Mouse (Mus musculus) intestine, embryonic 16.5 days (tissue): Measurements from ENCODE around the gene Sbk3. TPM values are rescaled to one million over a fixed set of nuclear protein-coding genes. Genes with fewer than 3 reads are reported as not detected.

Experiments used
- ATAC-seq: fragments of 200-750 bp; cut with Nextera tagmentation; 2 replicates; pipeline ENCODE4 v1.8.0; 2017; ENCODE audit warnings: moderate TSS enrichment, moderate library complexity
- H3K27ac ChIP-seq: fragments of 300-500 bp; sonication (generic); 2 replicates; pipeline ENCODE4 v1.5.1; 2014; ENCODE audit warnings: mild to moderate bottlenecking, low read length
- H3K27me3 ChIP-seq: fragments of 300-500 bp; sonication (generic); replicated peaks from 2 replicates; pipeline ENCODE4 v1.6.1; 2014; ENCODE audit warnings: low read length, control low read depth, mixed read lengths; ENCODE audit not compliant: control insufficient read depth, insufficient read depth
- H3K36me3 ChIP-seq: fragments of 300-500 bp; sonication (generic); 2 replicates; pipeline ENCODE4 v1.6.1; 2014; ENCODE audit warnings: low read length, control low read depth; ENCODE audit not compliant: control insufficient read depth, insufficient read depth
- H3K4me1 ChIP-seq: fragments of 300-500 bp; sonication (generic); 2 replicates; pipeline ENCODE4 v1.6.1; 2014; ENCODE audit warnings: low read length, control low read depth, mixed read lengths; ENCODE audit not compliant: control insufficient read depth, insufficient read depth
- H3K4me2 ChIP-seq: fragments of 300-500 bp; sonication (generic); 2 replicates; pipeline ENCODE4 v1.6.1; 2014; ENCODE audit warnings: low read depth, low read length, control low read depth
- H3K4me3 ChIP-seq: fragments of 300-500 bp; sonication (generic); 2 replicates; pipeline ENCODE4 v1.5.1; 2014; ENCODE audit warnings: mild to moderate bottlenecking, low read length
- H3K9ac ChIP-seq: fragments of 300-500 bp; sonication (generic); 2 replicates; pipeline ENCODE4 v1.6.1; 2014; ENCODE audit warnings: low read depth, low read length
- H3K9me3 ChIP-seq: fragments of 300-500 bp; sonication (generic); 2 replicates; pipeline ENCODE4 v1.6.1; 2016; ENCODE audit warnings: low read length, control low read depth; ENCODE audit not compliant: control insufficient read depth
- WGBS: fragments of 180-500 bp; shearing (Covaris S2); extraction: QIAGEN DNeasy Blood & Tissue Kit; methylation state at CpG from one replicate; pipeline ENCODE4 v1.1.7; 2014; 5-methylcytosine and 5-hydroxymethylcytosine counted together
- polyA plus RNA-seq: library from polyadenylated mRNA; unstranded; fragments of >200 nt; fragmentation: Nextera tagmentation; extraction: Ambion mirVana; gene quantifications from 2 replicates; pipeline ENCODE4 v1.2.1, GENCODE M21; 2015

The Sbk3 gene
- polyA plus RNA-seq, 1 experiment from 2014 or later, result not detected

DNA sequence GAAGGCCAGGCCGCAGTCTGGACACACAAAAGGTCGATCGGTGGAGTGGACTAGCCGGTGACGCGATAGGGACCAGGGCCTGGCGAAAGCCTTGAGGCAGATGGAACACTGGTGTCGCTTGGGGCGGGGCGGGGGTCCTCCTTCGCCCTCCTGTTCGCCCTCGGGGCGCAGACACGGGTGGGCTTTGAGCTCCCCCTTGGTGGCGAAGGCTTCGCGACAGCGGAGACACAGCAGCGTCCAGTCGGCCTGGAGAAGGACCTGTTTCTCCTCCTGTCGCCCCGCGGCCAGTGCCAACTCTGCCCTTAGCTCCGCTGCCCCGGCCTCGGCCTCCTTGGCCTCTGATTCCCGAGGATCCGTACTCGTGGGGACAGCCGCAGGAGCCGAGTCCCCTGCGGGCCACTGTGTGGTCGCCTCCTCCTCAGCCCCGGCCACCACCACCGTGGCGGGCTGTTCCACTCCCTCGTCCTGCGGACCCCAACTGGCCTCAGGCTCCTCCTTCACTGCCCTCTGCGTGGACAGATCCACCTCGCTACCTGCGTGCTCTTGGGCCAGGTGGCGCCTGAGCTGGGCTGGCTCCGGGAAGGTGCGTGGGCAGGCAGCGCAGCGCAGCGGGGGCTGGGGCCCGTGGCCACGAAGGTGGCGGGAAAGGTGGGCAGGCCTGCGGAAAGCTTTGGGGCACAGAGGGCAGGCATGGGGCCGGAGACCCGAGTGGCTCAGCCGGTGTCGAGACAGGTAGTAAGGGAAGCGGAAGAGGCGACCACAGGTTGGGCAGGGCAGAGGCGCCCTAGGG is 23.2 kb upstream of the Sbk3 start:
- Histone ChIP-seq H3K4me1 (peaks cover 12% of the 10 kb centered on the region), H3K27me3 (no peaks in the 10 kb centered on the region), H3K9me3 (peaks cover 10% of the 10 kb centered on the region), H3K4me3 (no peak overlapping the region), H3K36me3 (peaks cover 19% of the 10 kb centered on the region), H3K9ac (no peak overlapping the region), H3K4me2 (no peak overlapping the region; the same call in 1 of the 2 replicates), H3K27ac (no peak overlapping the region)
- ATAC-seq, result no peak
- WGBS, result 61% methylated on average over 59 of the region's 59 CpGs

DNA sequence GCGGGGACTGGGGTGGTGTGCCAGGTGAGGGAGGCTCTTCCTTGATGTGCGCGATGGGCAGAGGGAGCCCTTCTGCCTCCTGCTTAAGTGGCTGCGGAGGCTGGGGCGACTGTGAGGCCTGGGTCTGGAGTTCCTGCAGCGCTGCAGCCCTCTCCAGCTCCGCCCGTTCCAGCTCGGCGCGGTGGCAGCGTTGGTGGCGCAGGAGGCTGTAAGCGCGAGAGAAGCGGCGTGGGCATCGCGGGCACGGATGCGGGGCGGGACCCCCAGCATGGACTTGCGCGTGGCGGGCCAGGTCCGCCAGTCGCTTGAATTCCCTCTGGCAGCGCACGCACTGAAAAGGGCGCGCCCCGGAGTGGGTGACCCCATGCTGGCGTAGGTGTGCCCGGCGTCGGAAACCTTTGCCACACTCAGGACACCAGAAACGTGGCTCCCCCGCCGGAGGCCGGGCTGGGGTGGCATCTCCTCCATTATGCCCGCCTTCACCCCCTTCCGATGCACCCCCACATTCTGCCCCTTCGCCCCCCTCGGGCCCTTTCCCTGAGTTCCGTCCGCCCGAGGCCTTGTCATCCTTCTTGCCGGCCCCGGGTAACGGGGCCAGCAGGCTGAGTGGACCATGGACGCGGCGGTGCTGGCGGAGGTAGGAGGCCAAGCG is 22.5 kb upstream of the Sbk3 start:
- no peak for ATAC-seq

DNA sequence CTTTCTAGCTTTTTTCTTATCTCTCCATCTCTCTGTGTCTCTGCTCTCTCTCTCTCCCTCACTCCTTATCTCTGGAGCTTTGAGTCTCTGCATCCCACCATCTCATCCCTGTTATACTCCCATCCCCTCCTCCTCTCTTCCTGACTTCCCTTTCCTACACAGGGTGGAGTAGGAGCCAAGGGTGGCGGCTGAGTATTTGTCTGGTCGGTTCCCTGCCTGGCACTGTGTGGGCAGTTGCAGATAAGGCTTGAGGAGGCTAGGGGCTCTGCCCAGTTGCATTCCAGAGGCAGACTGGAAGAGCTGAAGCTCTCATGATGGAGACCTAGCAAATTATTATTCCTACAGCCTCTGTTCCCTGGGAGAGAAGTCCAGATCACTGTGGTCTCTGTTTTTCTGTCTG is 17.3 kb upstream of the Sbk3 start:
- H3K4me1 ChIP-seq, result no peaks in the 10 kb centered on the region
- peaks cover under 1% of the 10 kb centered on the region; the same call in 1 of the 2 replicates for H3K9me3 ChIP-seq
- no peaks in the 10 kb centered on the region for H3K27me3 ChIP-seq
- WGBS, result 53% methylated on average over 2 of the region's 2 CpGs
- ATAC-seq, result no peak
- H3K4me3 ChIP-seq, result no peak overlapping the region
- H3K36me3 ChIP-seq, result peaks cover 11% of the 10 kb centered on the region
- H3K27ac ChIP-seq, result no peak overlapping the region
- no peak overlapping the region for H3K9ac ChIP-seq
- H3K4me2 ChIP-seq, result no peak overlapping the region

More for the DNA sequence above, 22.5 kb upstream of the Sbk3 start:
- Histone ChIP-seq H3K4me3 (no peak overlapping the region), H3K27ac (no peak overlapping the region), H3K4me1 (peaks cover 12% of the 10 kb centered on the region), H3K4me2 (no peak overlapping the region), H3K36me3 (peaks cover 19% of the 10 kb centered on the region), H3K9ac (no peak overlapping the region), H3K27me3 (no peaks in the 10 kb centered on the region), H3K9me3 (peaks cover 10% of the 10 kb centered on the region)
- WGBS, result 55% methylated on average over 55 of the region's 55 CpGs

DNA sequence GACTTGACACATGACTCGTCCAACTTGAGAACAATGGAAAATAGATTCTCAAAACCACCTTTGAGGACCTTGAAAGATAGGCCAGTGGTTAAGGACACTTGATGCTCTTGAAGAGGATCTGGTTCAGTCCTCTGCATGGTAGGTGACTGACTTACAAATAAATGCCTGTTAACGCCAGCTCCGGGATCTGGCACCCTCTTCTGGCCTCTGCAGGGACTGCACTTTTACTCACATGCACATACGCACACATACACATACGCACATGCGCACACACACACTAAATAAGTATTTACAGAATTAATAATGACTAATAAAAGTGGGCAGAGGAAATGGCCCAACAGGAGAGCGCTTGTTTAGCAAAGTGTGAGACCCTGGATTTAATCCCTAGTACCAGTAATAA is 5.9 kb upstream of the Sbk3 start:
- WGBS, result 89% methylated on average over 7 of the region's 7 CpGs
- H3K4me1 ChIP-seq, result no peaks in the 10 kb centered on the region
- no peak for ATAC-seq

DNA sequence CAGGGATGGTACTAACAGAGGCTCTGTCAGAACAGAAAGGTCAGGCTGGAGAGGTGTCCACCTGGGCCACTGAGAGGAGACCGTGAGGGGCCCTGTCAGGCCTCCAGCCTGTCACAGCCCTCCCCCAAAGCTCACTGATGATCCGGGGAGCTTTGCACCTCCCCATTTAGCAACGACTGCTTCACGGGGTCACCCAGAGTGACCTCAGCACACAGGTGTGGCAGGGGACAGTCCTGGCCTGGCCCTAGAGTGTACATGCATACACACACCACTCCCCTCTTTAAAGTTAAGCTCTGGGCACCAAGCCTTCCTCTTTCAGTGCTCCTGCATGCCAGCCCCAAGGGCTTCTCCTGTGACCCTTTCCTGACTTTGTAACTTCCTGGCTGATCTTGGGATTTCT is 4.5 kb upstream of the Sbk3 start:
- Histone ChIP-seq H3K27ac (no peak overlapping the region), H3K4me3 (no peak overlapping the region), H3K27me3 (no peaks in the 10 kb centered on the region), H3K9ac (no peak overlapping the region), H3K4me1 (no peaks in the 10 kb centered on the region), H3K36me3 (no peaks in the 10 kb centered on the region), H3K9me3 (no peaks in the 10 kb centered on the region), H3K4me2 (no peak overlapping the region)
- ATAC-seq, result no peak
- 47% methylated on average over 4 of the region's 4 CpGs for WGBS

More for the DNA sequence above, 5.9 kb upstream of the Sbk3 start:
- Histone ChIP-seq H3K9me3 (no peaks in the 10 kb centered on the region), H3K9ac (no peak overlapping the region), H3K36me3 (no peaks in the 10 kb centered on the region), H3K27ac (no peak overlapping the region), H3K4me3 (no peak overlapping the region), H3K4me2 (no peak overlapping the region), H3K27me3 (no peaks in the 10 kb centered on the region)

DNA sequence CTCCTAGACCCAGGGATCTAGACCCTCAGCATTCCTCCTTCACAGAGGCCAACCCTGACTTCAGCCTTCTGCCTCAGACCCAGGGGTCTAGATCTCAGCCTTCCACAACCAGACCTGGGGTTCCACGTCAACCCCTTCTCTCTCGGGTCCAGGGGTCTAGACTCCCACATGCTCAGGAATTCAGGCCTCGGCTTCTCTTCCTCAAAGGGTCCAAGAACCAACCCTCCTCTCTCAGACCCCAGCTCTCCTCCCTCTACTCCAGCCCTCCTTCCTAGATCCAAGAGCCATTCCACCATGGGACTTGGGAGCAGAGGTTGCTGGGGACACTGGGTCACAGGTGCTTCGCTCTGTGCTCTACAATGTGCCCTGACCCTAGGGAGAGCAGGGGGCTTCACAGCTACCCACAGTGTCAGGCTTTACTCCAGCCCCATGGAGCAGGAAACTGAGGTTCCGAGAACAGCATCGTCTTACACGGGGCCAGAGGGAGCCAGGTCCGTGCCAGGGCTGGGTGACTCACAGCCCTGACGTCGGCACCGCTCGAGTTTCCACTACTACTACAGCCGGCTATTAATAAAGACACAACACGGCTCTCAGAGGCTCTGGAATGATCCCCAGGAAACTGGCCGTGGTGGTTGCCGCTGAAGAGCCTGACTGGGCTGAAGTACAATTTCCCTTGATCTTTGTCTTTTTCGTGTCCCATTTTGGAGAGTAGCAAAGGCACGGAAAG is 1.5 kb upstream of the Sbk3 start:
- Histone ChIP-seq H3K4me1 (no peaks in the 10 kb centered on the region), H3K36me3 (no peaks in the 10 kb centered on the region), H3K9ac (no peak overlapping the region), H3K27ac (no peak overlapping the region), H3K9me3 (no peaks in the 10 kb centered on the region), H3K4me2 (no peak overlapping the region), H3K27me3 (no peaks in the 10 kb centered on the region), H3K4me3 (no peak overlapping the region)
- no peak for ATAC-seq
- WGBS, result 69% methylated on average over 18 of the region's 18 CpGs

DNA sequence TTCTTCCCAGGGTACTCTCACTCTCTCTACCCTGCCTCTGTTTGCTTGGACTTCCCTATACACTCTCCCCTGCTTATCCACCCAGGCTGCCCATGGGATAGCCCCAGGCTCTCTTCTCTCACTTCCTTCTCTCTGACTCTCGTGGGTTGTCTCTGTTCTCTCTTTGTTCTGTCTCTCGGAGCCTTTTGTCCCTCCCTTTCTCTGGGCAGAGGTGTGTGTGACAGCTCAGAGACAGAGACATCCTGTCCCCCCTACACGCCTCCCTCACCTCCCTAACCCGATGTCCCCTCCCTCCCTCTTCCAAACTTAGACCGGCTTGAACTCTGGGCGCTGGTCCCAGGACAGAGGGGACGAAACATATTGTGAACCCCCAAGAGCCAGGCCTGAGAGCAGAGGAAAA is 742 bp upstream of the Sbk3 start:
- H3K27me3 ChIP-seq, result no peaks in the 10 kb centered on the region
- no peak overlapping the region for H3K27ac ChIP-seq
- ATAC-seq, result no peak
- no peaks in the 10 kb centered on the region for H3K9me3 ChIP-seq
- WGBS, result 17% methylated on average over 7 of the region's 7 CpGs
- H3K9ac ChIP-seq, result no peak overlapping the region
- no peak overlapping the region for H3K4me2 ChIP-seq
- no peaks in the 10 kb centered on the region for H3K4me1 ChIP-seq
- no peaks in the 10 kb centered on the region for H3K36me3 ChIP-seq
- H3K4me3 ChIP-seq, result no peak overlapping the region

DNA sequence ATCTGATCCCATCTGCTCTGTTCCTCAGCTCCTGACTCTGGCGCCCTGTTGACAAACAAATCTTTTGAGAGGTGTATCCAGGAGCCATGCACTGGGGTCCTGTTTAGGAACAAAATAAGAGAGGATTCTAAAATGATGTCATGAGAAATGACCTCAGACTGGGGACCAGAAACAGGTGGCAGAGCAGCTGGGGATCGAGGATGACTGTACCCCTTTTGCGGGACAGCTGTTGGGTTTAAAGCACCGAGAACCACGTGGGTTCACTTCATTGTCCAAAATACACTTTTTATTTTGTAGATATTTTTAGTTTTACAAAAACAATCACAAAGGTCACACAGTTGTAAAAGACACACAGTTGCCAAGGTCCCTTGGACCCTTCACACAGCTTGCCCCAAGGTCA is 6.0 kb downstream of the Sbk3 start:
- H3K9me3 ChIP-seq, result no peaks in the 10 kb centered on the region
- no peaks in the 10 kb centered on the region for H3K36me3 ChIP-seq
- no peak overlapping the region for H3K9ac ChIP-seq
- no peak overlapping the region for H3K27ac ChIP-seq
- H3K4me3 ChIP-seq, result no peak overlapping the region
- no peaks in the 10 kb centered on the region for H3K27me3 ChIP-seq
- H3K4me2 ChIP-seq, result no peak overlapping the region
- no peak for ATAC-seq
- 79% methylated on average over 5 of the region's 5 CpGs for WGBS
- no peaks in the 10 kb centered on the region for H3K4me1 ChIP-seq

DNA sequence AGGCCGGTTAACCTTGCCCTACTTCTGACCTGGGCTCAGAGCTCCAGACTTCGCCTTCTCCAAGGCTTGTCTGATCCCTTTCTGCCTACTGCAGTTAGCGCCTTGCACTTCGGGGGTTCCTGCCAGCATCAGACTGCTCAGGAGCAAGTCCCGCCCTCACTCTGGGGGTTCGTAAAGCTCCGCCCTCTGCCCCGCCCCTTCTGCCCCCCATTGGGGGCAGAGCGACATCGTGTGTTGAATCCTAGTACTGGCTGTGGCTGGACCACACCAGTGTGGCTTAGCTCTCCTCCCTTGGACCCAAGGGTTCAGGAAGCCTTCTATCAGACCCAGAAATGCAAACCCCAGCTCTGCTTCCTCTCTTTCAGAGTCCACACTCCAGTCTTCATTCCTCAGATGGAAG is 6.7 kb downstream of the Sbk3 start, which contains the start of gene Sbk2:
Sbk2 (minus strand) TSS at position 135 of the 400 bp plus-strand sequence.
- no peak within 1 kb of the TSS for H3K27ac ChIP-seq
- H3K27me3 ChIP-seq, result no peaks in the 10 kb centered on the region
- H3K4me1 ChIP-seq, result no peaks in the 10 kb centered on the region
- ATAC-seq, result peak; percentile 94
- peak within 1 kb of the TSS; percentile 40 for H3K4me2 ChIP-seq
- peak within 1 kb of the TSS; percentile 7; the same call in 1 of the 2 replicates for H3K9ac ChIP-seq
- H3K4me3 ChIP-seq, result no peak within 1 kb of the TSS
- no peaks in the 10 kb centered on the region for H3K36me3 ChIP-seq
- 7% methylated on average over 10 of the region's 10 CpGs for WGBS
- H3K9me3 ChIP-seq, result no peaks in the 10 kb centered on the region
